Mouse (Mus musculus): ENCODE measurements at regions not wholly inside any gene's neighbourhood (a gene's known extent, or its start where the extent isn't known, plus 50 kb on each side); places are given as distances from the start of the nearest gene placed in this dataset.

GRCm38 (mm10) chr6:31277792-31278191, 120.7 kb upstream of the Mkln1 start:
- DNase-seq (ENCODE audit: low spot score): no peak

DNA sequence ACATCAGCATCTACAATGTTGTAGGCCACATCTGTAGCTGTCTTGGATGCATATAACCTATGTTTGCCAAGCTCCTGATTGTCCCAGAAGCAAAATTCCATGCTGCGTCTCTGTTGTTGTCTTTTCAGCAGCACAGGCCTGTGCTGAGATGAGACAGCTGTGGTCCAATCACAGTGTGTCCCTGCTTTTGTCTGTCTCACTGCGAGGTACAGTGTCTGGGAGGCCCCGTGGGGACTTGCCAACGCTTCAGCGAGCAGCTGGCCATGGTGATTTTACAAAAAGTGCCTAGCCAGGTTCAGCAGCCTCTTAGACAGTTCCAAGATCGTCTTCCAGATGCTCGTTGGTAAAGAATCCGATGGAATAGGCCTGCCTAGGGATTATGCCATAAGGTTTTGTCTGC, 114.6 kb upstream of the Mkln1 start:
- DNase-seq (ENCODE audit: low spot score): no peak

GRCm38 (mm10) chr6:31284390-31284789, 114.1 kb upstream of the Mkln1 start:
- DNase-seq (ENCODE audit: low spot score): no peak

DNA sequence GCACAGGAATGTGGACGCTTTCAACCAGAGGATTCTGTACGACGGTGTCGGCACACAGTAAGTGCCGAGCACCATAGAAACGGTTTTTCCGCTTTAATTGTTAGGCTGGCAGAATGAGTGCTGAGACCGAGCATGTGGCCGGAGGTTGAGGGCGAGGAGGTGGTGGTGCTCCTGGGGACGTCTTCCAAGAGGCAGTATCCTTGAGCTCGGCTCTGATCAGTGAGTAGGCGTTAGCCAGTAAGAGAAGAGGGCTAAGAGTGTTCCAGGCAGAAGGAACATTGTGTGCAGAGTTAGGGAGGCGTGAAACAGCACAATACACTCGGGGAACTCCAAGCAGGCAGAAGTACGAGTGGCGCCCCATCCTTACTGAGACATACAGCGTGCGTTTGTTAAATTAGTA, 113.5 kb upstream of the Mkln1 start:
- peak; percentile 70 for DNase-seq (ENCODE audit: low spot score)

DNA sequence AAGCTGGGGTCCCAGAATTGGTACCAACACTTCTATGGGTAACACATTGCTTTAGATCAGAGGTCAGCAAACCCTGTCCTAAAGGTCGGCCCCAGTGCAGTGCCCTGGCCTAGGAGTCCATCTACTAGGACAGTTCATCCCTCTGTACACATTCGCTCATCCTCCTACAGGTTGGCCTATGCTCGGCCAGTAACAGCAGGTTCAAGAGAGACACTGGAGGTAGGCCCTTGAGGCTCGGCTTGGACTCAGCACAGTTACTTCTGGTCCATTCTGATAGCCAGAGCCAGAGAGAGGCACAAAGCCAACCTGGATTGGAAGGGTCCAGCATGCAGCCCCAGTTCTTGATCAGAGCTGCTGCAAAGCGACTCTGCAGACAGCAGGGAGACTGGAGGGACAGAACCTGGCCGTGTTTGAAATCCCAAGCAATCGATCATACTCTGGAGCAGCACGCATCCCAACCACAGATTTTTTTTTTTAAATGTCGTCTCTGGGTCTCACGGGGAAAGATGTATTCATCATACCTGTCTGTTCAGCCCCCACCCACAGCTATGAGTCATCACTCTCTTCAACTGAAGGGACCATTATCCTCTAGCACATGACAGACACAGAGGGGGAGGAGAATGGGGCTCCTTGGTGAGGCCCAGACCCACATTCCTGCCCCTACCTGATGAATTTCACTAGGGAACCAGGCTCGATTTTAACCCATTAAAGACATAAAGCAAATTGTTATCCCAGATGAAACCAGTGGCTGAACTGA, 112.4 kb upstream of the Mkln1 start:
- DNase-seq (ENCODE audit: low spot score): no peak

GRCm38 (mm10) chr6:31287176-31287575, 111.4 kb upstream of the Mkln1 start:
- DNase-seq (ENCODE audit: low spot score): no peak

GRCm38 (mm10) chr6:31287686-31288085, 110.8 kb upstream of the Mkln1 start:
- DNase-seq (ENCODE audit: low spot score): no peak

- DNase-seq (ENCODE audit: low spot score): no peak
These were observed 109.9 kb upstream of the Mkln1 start for GRCm38 (mm10) chr6:31288421-31289233.

GRCm38 (mm10) chr6:31289234-31289486, 109.4 kb upstream of the Mkln1 start:
- DNase-seq (ENCODE audit: low spot score): no peak

- no peak for DNase-seq (ENCODE audit: low spot score)
These were observed 106.5 kb upstream of the Mkln1 start for GRCm38 (mm10) chr6:31292081-31292480.

DNA sequence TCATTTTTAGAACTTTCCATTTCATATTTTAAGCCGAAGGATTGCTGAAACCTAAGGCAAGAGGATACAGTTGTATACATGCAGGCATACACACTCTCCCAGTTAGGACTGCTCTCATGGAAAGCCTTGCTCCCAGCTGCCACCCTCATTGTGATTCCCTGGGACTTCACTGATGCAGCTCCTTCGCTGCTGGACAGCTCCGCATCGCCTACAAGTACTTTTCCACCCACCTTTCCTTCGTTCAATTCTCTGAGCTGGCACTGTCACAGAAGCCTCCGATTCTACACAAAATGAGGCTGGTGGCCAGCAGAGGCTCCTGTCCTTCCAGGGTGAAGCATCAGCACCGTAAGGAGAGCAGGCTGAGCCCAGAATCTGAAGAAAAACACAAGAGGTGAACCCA, 105.5 kb upstream of the Mkln1 start:
- DNase-seq (ENCODE audit: low spot score): no peak

DNA sequence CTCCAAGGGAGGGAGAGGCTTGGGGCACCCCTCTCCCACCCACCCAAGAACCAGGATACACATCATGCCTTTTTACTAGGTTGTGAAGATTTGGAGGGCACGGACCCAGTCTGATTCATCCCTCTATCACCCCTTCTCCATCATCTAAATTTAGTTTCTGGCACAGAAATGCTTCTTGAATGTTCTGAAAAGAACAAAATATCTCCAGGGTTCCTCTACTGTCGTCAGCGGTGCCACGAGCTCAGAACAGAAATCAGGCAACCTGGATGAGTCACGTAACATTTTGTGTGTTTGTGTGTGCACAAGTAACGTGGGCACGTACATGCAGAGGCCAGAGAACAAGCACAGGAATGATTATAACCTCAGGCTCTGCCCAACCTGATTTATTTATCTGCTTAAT, 99.1 kb upstream of the Mkln1 start:
- no peak for DNase-seq (ENCODE audit: low spot score)

- no peak for DNase-seq (ENCODE audit: low spot score)
These were observed 92.8 kb upstream of the Mkln1 start for GRCm38 (mm10) chr6:31305736-31306135.

GRCm38 (mm10) chr6:31307047-31307633, 91.4 kb upstream of the Mkln1 start:
- no peak for DNase-seq (ENCODE audit: low spot score)

- DNase-seq (ENCODE audit: low spot score): no peak
These were observed 90.6 kb upstream of the Mkln1 start for GRCm38 (mm10) chr6:31307899-31308298.

GRCm38 (mm10) chr6:31310660-31311059, 87.9 kb upstream of the Mkln1 start:
- DNase-seq (ENCODE audit: low spot score): no peak

GRCm38 (mm10) chr6:31313869-31314470, 84.6 kb upstream of the Mkln1 start:
- DNase-seq (ENCODE audit: low spot score): no peak

DNA sequence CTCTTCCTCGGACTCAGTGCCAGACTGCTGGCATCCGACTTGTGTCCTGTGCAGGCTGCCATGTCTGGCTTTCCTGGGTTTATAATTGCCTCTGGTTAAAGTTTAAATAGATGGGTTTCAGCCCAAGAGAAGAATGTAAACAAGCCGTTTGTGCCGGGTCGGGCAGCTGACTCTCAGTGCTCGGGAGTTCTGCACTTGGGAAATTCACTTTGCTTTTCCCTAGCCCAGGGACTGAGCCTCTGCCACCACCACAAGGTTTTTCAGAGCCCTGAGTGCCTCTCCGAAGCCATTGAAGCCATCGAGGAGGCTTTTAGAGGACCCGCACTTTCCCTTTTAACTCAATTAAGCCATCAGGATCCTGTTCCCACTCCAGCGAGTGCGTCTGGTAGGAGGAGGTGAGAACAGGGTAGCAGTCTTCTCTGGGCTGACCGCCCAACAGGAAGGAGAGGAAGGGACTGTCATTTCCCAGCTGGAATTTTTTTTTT, 80.8 kb upstream of the Mkln1 start:
- no peak for DNase-seq (ENCODE audit: low spot score)

DNA sequence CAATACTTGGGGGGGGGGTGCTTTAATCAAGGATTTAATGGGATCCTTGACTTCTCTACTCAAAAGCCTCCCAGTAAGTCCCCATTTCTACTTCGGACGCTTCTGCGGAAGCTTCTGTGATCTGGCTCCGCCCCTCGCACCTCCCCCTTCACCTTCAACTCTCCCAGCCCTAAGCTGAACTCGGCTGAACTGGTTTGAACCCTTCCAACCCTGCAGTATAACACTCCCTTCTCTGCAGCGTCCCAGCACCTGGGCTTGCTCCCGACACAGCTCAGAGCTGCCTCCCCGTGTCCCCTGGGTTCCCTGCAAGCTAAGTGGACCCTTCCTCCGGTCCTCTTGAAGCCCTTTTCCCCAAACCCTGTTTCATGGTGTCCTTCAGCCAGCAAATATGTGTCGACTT, 80.0 kb upstream of the Mkln1 start:
- peak; percentile 57 for DNase-seq (ENCODE audit: low spot score)

DNA sequence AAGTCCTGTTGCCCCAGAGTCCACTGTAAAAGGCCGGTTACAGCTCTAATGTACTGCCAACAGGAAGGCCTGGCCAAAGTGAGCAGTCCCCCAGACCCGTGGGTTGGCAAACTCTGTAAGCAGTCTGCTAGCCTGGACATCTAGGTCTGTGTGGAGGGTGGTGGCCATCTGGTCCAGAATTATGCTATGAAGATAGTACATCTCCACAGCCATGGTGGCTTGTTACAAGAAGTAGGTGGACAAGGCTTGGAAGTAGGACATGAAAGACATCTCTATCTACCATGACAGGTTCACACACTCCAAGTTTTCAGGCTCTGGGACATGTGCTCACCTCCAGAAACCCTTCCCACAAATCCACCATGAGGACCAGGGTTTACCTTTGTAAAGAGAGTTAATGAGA, 79.1 kb upstream of the Mkln1 start:
- DNase-seq (ENCODE audit: low spot score): no peak

DNA sequence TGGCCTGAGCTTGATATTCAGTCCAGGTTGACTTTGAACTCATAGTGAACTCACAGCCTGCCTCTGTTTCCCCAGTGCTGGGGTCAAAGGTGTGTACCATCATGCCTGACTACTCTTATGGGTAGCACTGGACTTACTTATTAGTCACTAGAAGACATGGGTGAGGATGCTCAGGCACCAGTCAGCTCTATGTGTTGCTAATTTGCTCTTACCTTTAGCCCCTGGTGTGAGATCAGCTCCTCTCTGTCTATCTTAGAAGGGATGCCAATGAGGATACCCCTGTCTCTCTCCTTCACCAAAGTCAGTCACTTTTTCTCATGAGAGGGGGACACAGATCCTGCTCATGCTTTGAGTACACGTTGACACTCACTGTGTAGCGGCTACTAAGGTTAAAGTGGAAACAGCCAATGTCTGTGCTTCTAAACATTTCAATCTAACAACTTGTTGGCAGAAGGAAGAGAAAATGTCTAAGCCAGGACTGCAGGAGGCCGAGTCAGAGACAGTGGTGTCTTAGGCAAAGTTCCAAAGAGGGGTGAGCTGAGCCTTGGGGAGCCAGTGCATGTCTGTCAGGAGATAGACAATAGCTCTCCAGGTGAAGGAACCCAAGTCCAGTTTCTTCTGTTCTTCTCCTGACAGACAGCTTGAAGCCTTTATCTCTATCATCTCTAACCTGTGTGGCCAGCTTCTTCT, 78.2 kb upstream of the Mkln1 start:
- DNase-seq (ENCODE audit: low spot score): no peak
